Mouse (Mus musculus): ENCODE measurements around the gene Olfr479. TPM values are rescaled to one million over a fixed set of nuclear protein-coding genes. Genes with fewer than 3 reads are reported as not detected.

Olfr479 gene
- polyA plus RNA-seq (2017; shearing (Covaris generic)), result not detected

DNA sequence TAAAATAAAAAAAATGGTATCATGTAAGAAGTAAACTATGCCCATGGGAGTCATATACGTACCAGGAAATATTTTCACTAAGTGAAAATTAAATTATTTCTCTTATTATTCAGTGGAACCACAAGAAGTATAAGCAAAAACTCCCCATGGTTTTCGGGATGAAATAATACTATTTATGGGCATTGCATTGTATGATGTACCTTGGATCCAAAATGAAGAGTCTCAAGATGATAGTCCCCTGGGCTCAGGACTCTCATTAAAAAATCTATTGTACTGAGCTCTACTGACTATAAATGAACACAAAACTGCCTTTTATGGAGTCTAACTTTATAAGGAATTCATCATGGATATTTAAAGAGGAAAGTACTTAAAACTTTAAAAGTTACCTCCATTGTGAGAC lies at the start of gene Olfr479:
TSS of gene Olfr479 (plus strand) at position 301 of the 400 bp plus-strand sequence.

DNA sequence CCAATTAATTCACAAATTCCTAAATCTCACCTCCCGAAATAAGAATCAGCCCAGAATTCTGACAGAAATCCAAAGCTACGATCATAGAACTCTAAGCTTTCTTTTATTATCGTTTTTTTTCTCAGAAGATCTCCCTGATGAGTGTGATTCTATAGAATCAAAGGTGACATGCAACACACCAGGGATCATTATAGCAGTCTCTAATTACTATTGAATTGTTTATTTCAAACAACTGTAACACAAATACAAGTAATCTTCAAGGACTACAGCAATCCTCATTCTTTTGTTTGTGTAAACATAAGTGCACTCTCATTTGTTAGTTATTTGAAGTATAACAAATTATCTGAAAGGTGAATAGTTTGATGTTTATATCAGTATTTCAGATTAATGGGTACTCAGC lies 16.6 kb upstream of the Olfr479 start, which contains the start of gene Olfr478:
TSS of gene Olfr478 (minus strand) at position 101 of the 400 bp plus-strand sequence.

DNA sequence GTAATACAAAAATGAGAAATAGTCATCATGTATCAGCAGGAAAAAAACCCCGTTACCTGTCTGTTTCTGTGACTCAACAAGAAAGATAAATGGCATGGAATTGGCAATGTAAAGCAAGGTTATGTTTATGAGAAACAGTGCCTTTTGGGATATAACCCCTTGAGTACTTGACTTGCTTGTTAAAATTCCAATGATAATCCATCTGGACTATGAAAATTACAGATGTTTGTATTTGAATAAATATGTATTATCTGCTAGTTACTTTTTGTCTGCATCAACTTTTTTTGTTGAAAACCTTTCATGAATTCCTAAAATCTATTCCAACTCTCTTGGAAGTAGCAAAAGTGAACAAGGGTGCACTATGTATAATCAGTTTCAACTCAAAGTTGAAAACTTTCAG lies 16.8 kb downstream of the Olfr479 start, which contains the start of gene Olfr480:
TSS of gene Olfr480 (minus strand) at position 101 of the 400 bp plus-strand sequence.

DNA sequence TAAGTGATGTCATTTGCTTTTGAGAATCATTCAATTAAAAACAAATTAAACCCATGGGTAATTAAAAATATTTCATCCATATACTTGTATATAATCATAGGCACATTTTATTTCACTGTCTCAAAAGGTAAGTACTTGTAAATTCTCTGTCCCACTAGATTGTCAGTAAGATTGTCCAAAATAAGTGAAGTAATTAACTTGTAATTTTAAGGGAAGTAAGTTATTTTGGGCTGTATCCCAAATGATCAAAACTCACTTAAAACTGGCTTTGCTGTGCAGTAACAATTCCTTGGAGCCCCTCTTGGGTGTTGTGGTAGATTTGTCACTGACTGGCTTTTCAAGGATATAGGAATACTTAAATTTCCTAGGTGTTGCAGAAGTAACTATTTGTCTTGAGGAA lies 29.1 kb downstream of the Olfr479 start, which contains the start of gene Olfr481:
TSS of gene Olfr481 (plus strand) at position 301 of the 400 bp plus-strand sequence.

DNA sequence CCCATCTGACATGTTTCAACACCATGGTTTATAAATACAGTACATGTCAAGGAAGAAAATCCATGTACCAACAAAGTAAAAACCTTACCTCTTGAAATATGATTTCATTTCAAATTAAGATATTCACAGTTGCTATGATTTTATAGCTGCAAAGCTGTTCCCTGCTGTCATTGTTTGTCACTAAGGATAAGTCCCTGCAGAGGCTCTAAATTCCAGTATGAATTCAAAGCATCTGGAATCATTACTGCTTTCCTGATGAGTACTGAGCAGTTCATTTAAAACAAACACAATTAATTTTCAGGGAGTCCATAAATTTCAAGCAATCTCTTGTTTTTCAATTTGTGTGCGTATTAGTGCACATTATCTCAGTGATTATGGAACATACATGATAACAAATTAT lies 47.0 kb downstream of the Olfr479 start, which contains the start of gene Olfr482:
TSS of gene Olfr482 (minus strand) at position 101 of the 400 bp plus-strand sequence.

DNA sequence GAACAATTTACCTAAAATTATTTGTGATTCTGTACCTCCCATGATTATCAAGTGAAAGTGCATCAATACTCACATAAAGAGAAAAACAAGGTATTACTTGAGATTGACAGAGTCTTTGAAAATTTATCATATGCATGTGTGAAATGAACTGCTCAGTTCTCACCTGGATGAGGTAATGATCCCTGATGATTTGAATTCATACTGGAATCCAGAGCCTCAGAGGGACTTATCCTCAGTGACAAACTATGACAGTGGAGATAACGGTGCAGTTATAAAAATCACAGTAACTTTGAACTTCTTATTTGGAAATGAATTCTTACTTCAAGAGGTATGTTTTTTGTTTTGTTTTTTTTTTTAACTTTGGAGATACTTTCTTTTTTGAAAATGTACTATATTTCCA lies 50.1 kb downstream of the Olfr479 start, which contains the start of gene Olfr483:
TSS of gene Olfr483 (plus strand) at position 301 of the 400 bp plus-strand sequence.

Other genes starting within 250 kb of the Olfr479 start
- not detected for gene Ovch2, start 249.5 kb upstream of the Olfr479 start, polyA plus RNA-seq (2017; shearing (Covaris generic))
- gene Olfr467, start 238.4 kb upstream of the Olfr479 start, polyA plus RNA-seq (2017; shearing (Covaris generic)), result not detected
- not detected for gene Olfr469, start 225.2 kb upstream of the Olfr479 start, polyA plus RNA-seq (2017; shearing (Covaris generic))
- gene Olfr470, start 203.2 kb upstream of the Olfr479 start, polyA plus RNA-seq (2017; shearing (Covaris generic)), result not detected
- gene Olfr472, start 152.8 kb upstream of the Olfr479 start, polyA plus RNA-seq (2017; shearing (Covaris generic)), result 0.09 TPM
- not detected for gene Olfr473, start 120.2 kb upstream of the Olfr479 start, polyA plus RNA-seq (2017; shearing (Covaris generic))
- not detected for gene Olfr474, start 96.0 kb upstream of the Olfr479 start, polyA plus RNA-seq (2017; shearing (Covaris generic))
- not detected for gene Olfr476, start 85.9 kb upstream of the Olfr479 start, polyA plus RNA-seq (2017; shearing (Covaris generic))
- not detected for gene Olfr477, start 64.0 kb upstream of the Olfr479 start, polyA plus RNA-seq (2017; shearing (Covaris generic))
- not detected for gene Olfr478, start 16.7 kb upstream of the Olfr479 start, polyA plus RNA-seq (2017; shearing (Covaris generic))
- gene Olfr480, start 16.7 kb downstream of the Olfr479 start, polyA plus RNA-seq (2017; shearing (Covaris generic)), result not detected
- gene Olfr481, start 29.2 kb downstream of the Olfr479 start, polyA plus RNA-seq (2017; shearing (Covaris generic)), result 0.09 TPM
- gene Olfr482, start 46.9 kb downstream of the Olfr479 start, polyA plus RNA-seq (2017; shearing (Covaris generic)), result not detected
- gene Olfr483, start 50.2 kb downstream of the Olfr479 start, polyA plus RNA-seq (2017; shearing (Covaris generic)), result not detected
- gene Olfr484, start 76.8 kb downstream of the Olfr479 start, polyA plus RNA-seq (2017; shearing (Covaris generic)), result 0.07 TPM
- gene Olfr485, start 109.2 kb downstream of the Olfr479 start, polyA plus RNA-seq (2017; shearing (Covaris generic)), result not detected
- gene Olfr486, start 122.0 kb downstream of the Olfr479 start, polyA plus RNA-seq (2017; shearing (Covaris generic)), result not detected
- gene Olfr487, start 163.9 kb downstream of the Olfr479 start, polyA plus RNA-seq (2017; shearing (Covaris generic)), result not detected
- gene Olfr488, start 207.7 kb downstream of the Olfr479 start, polyA plus RNA-seq (2017; shearing (Covaris generic)), result not detected
- gene Olfr490, start 238.2 kb downstream of the Olfr479 start, polyA plus RNA-seq (2017; shearing (Covaris generic)), result not detected

Measured in effector memory CD4-positive, alpha-beta T cell, adult 5 months (primary cell).